Comparison of ENCODE assay signal across 8 mouse cellular contexts in genomic region chr4:62591326-62591725, GRCm38 (mm10). TPM values are rescaled to one million over a fixed set of nuclear protein-coding genes. Genes with fewer than 3 reads are reported as not detected.
DNase-seq lines count a peak whose midpoint lies in the region; ATAC-seq and TF ChIP-seq lines count a peak whose summit lies in the region.
"Had no signal": no experiment of that assay in that cellular context is flagged by ENCODE, and none has a peak within 500 bp of the region (broad histone marks: within the 10 kb centered on the region; RNA-seq: fewer than 3 reads in every experiment).

No protein-coding gene starts in this region.

- H3K4me2 ChIP-seq in embryonic facial prominence, embryonic 14.5 days (ENCODE audit: low read depth, low read length) = no peak overlapping the region
- peak overlapping the region; percentile 19; the same call in 1 of the 2 replicates for H3K4me2 ChIP-seq in hindbrain, embryonic 15.5 days
- H3K4me2 ChIP-seq in lung, embryonic 16.5 days (ENCODE audit: low read depth, low read length) = peak overlapping the region; percentile 41

- H3K27me3 ChIP-seq in embryonic facial prominence, embryonic 14.5 days (replicated peaks; ENCODE audit: control insufficient read depth, insufficient read depth, low read length) = no peaks in the 10 kb centered on the region
- no peaks in the 10 kb centered on the region for H3K27me3 ChIP-seq in hindbrain, embryonic 15.5 days
- no peaks in the 10 kb centered on the region for H3K27me3 ChIP-seq in lung, embryonic 16.5 days (ENCODE audit: control insufficient read depth, insufficient read depth, low read depth, low read length)

- no peaks in the 10 kb centered on the region for H3K9me3 ChIP-seq in embryonic facial prominence, embryonic 14.5 days (ENCODE audit: control insufficient read depth, low read length)
- no peaks in the 10 kb centered on the region for H3K9me3 ChIP-seq in hindbrain, embryonic 15.5 days
- H3K9me3 ChIP-seq in lung, embryonic 16.5 days (ENCODE audit: control insufficient read depth, low read length) = no peaks in the 10 kb centered on the region

- H3K4me3 ChIP-seq in embryonic facial prominence, embryonic 14.5 days (ENCODE audit: low read depth, low read length) = no peak overlapping the region
- no peak overlapping the region for H3K4me3 ChIP-seq in hindbrain, embryonic 15.5 days
- no peak overlapping the region for H3K4me3 ChIP-seq in lung, embryonic 16.5 days (ENCODE audit: low read length)

- peak; percentile 22; the same call in 1 of the 2 replicates for ATAC-seq in embryonic facial prominence, embryonic 14.5 days (ENCODE audit: low read depth)
- ATAC-seq in hindbrain, embryonic 15.5 days (ENCODE audit: low FRiP score, low read depth) = no peak
- ATAC-seq in lung, embryonic 16.5 days (ENCODE audit: low read depth) = peak; percentile 43; the same call in 1 of the 2 replicates

- WGBS in embryonic facial prominence, embryonic 14.5 days = 12% methylated on average over 11 of the region's 11 CpGs
- WGBS in hindbrain, embryonic 15.5 days = 9% methylated on average over 11 of the region's 11 CpGs
- WGBS in lung, embryonic 16.5 days = 4% methylated on average over 11 of the region's 11 CpGs

- TF ChIP-seq CTCF in brain, embryonic 14.5 days (IDR thresholded peaks at IDR 0.05; ENCODE audit: borderline replicate concordance, extremely low read depth, insufficient read depth, insufficient read length) = no peak

- DNase-seq in brain, embryonic 14.5 days (ENCODE audit: low read depth) = peak; percentile 83
- peak; percentile 77 for DNase-seq in embryonic facial prominence, embryonic 14.5 days (ENCODE audit: low spot score)
- peak; percentile 32 for DNase-seq in thymus, postnatal 4 days
- no peak for DNase-seq in adipocyte (ENCODE audit: low spot score)
- DNase-seq in frontal cortex, postnatal 14 days (ENCODE audit: low spot score in 2 of 2) = no peak

- H3K4me1 ChIP-seq in embryonic facial prominence, embryonic 14.5 days (ENCODE audit: control insufficient read depth, insufficient read depth, low read length) = peaks cover 9% of the 10 kb centered on the region; the same call in 1 of the 2 replicates
- peaks cover 9% of the 10 kb centered on the region; the same call in 1 of the 2 replicates for H3K4me1 ChIP-seq in hindbrain, embryonic 15.5 days (replicated peaks)
- H3K4me1 ChIP-seq in lung, embryonic 16.5 days (replicated peaks; ENCODE audit: control insufficient read depth, insufficient read depth, low read length) = peaks cover 12% of the 10 kb centered on the region

- no peak for TF ChIP-seq POLR2A in brain, embryonic 14.5 days (IDR thresholded peaks at IDR 0.05; ENCODE audit: borderline replicate concordance, extremely low read depth, insufficient read depth, insufficient read length, poor library complexity, severe bottlenecking)

- H3K27ac ChIP-seq in embryonic facial prominence, embryonic 14.5 days (replicated peaks; ENCODE audit: low read depth, low read length) = no peak overlapping the region; the same call in none of the 2 replicates
- no peak overlapping the region; the same call in 1 of the 2 replicates for H3K27ac ChIP-seq in hindbrain, embryonic 15.5 days (replicated peaks)
- peak overlapping the region; percentile 30; the same call in 1 of the 2 replicates for H3K27ac ChIP-seq in lung, embryonic 16.5 days (ENCODE audit: low read length)
- H3K27ac ChIP-seq: macrophage had no signal

- H3K9ac ChIP-seq in embryonic facial prominence, embryonic 14.5 days (ENCODE audit: low read depth, low read length) = no peak overlapping the region
- no peak overlapping the region for H3K9ac ChIP-seq in hindbrain, embryonic 15.5 days
- H3K9ac ChIP-seq in lung, embryonic 16.5 days (ENCODE audit: low read length) = peak overlapping the region; percentile 42; the same call in 1 of the 2 replicates

- H3K36me3 ChIP-seq in embryonic facial prominence, embryonic 14.5 days (ENCODE audit: control insufficient read depth, insufficient read depth, low read length) = no peaks in the 10 kb centered on the region
- H3K36me3 ChIP-seq in hindbrain, embryonic 15.5 days = no peaks in the 10 kb centered on the region
- H3K36me3 ChIP-seq in lung, embryonic 16.5 days (ENCODE audit: control insufficient read depth, insufficient read depth, low read length) = no peaks in the 10 kb centered on the region

RNA-seq across cellular contexts. Expression of gene Rgs3, which starts 31.7 kb away (rescaled TPM):
- 68.8 and 92.5 TPM in 2 replicates for polyA plus RNA-seq in brain, embryonic 14.5 days (2012; rRNA removed)
- polyA plus RNA-seq in embryonic facial prominence, embryonic 14.5 days (2014; fragmentation: Nextera tagmentation; extraction: Ambion mirVana) = 37.2 and 38.8 TPM in 2 replicates
- 63.5 and 69.3 TPM in 2 replicates for polyA plus RNA-seq in hindbrain, embryonic 15.5 days (2015; fragmentation: Nextera tagmentation; extraction: Ambion mirVana)
- polyA plus RNA-seq in lung, embryonic 16.5 days (2015; fragmentation: Nextera tagmentation; extraction: Ambion mirVana) = 57.4 and 66.1 TPM in 2 replicates

Comparison
In these comparisons a context has a peak if more than half of its experiments do, and no peak if none do; other contexts are left out.
1. DNase-seq: peak in brain, embryonic 14.5 days (single experiment), embryonic facial prominence, embryonic 14.5 days (single experiment) and thymus, postnatal 4 days (single experiment); none in adipocyte (single experiment) and frontal cortex, postnatal 14 days (0 of 2).